Mouse (Mus musculus) lung, adult 2 months (tissue): ENCODE measurements at regions not wholly inside any gene's neighbourhood (a gene's known extent, or its start where the extent isn't known, plus 50 kb on each side); places are given as distances from the start of the nearest gene placed in this dataset.

ENCODE experiments used
- CTCF ChIP-seq: fragments of 200-500 bp; IDR thresholded peaks from 2 replicates; pipeline ENCODE4 v1.5.1; 2011; ENCODE audit warnings: mild to moderate bottlenecking, low read length, control low read depth; ENCODE audit not compliant: insufficient read depth
- POLR2A ChIP-seq: fragments of 200-500 bp; IDR thresholded peaks from 2 replicates; pipeline ENCODE4 v1.6.1; 2011; ENCODE audit warnings: low read depth, mild to moderate bottlenecking, control low read depth, low read length, borderline replicate concordance; ENCODE audit errors: extremely low read depth

GRCm38 (mm10) chr1:64415906-64416305 lies 116.5 kb upstream of the Creb1 start:
- TF ChIP-seq CTCF, result no peak
- TF ChIP-seq POLR2A, result no peak
